Mouse (Mus musculus) spleen, adult 2 months (tissue): ENCODE results near the gene Tcte2. TPM values are rescaled to one million over a fixed set of nuclear protein-coding genes. Genes with fewer than 3 reads are reported as not detected.
"Not testable (repeated sequence)": the region's sequence is repeated elsewhere in the genome, so short reads cannot be mapped to it uniquely, and the experiment has no call there.

Source experiments
- DNase-seq, 2 experiments: peaks; one replicate each; pipeline versions ENCODE4 v3.0.0 to v3.0.0-alpha.2; 2012 to 2021; ENCODE audit warnings: low spot score in 2 of 2, low read depth in 1 of 2
- H3K27ac ChIP-seq: fragments of 200-500 bp; 2 replicates; pipeline ENCODE4 v1.5.1; 2012; ENCODE audit warnings: low read length, inconsistent platforms; ENCODE audit not compliant: insufficient read depth
- H3K27me3 ChIP-seq: fragments of 200-500 bp; 2 replicates; pipeline ENCODE4 v1.6.1; 2012; ENCODE audit warnings: mild to moderate bottlenecking, moderate library complexity, low read length, inconsistent platforms; ENCODE audit not compliant: control insufficient read depth, insufficient read depth
- H3K36me3 ChIP-seq: fragments of 200-500 bp; 2 replicates; pipeline ENCODE4 v1.6.1; 2012; ENCODE audit warnings: mild to moderate bottlenecking, low read length, inconsistent platforms; ENCODE audit not compliant: control insufficient read depth, insufficient read depth
- H3K4me1 ChIP-seq: fragments of 200-500 bp; 2 replicates; pipeline ENCODE4 v1.6.1; 2011; ENCODE audit warnings: inconsistent platforms; ENCODE audit not compliant: control insufficient read depth, insufficient read depth, insufficient read length
- H3K4me3 ChIP-seq: fragments of 200-500 bp; 2 replicates; pipeline ENCODE4 v1.5.1; 2011; ENCODE audit warnings: mild to moderate bottlenecking, inconsistent platforms; ENCODE audit not compliant: insufficient read depth, insufficient read length; ENCODE audit errors: extremely low read depth
- CTCF ChIP-seq: fragments of 200-500 bp; IDR thresholded peaks from 2 replicates; pipeline ENCODE4 v1.5.1; 2011; ENCODE audit warnings: mild to moderate bottlenecking, inconsistent platforms; ENCODE audit not compliant: insufficient read depth, insufficient read length, insufficient replicate concordance; ENCODE audit errors: extremely low read depth
- POLR2A ChIP-seq: fragments of 200-500 bp; IDR thresholded peaks from 2 replicates; pipeline ENCODE4 v1.6.1; 2011; ENCODE audit warnings: low read depth, low read length, inconsistent platforms
- WGBS: fragments of 180-500 bp; shearing (Covaris S2); methylation state at CpG from one replicate; pipeline ENCODE4 v1.1.7; 2018; 5-methylcytosine and 5-hydroxymethylcytosine counted together
- polyA plus RNA-seq: library from polyadenylated mRNA; depleted of rRNA; stranded (reverse); fragments of >200 nt; gene quantifications from 2 replicates; pipeline ENCODE4 v1.2.3, GENCODE M21; 2012; rRNA removed

The Tcte2 gene
- polyA plus RNA-seq, result 0.36 and 0.60 TPM in 2 replicates

- H3K4me3 ChIP-seq, result peak within 1 kb of the TSS; percentile 54
- WGBS, result 3% methylated on average over 74 of the region's 74 CpGs
- DNase-seq, result no peak
- peaks cover 22% of the 10 kb centered on the region for H3K27me3 ChIP-seq
- TF ChIP-seq CTCF (no peak), POLR2A (no peak)
- peaks cover 10% of the 10 kb centered on the region for H3K4me1 ChIP-seq
- H3K36me3 ChIP-seq, result no peaks in the 10 kb centered on the region
- no peak within 1 kb of the TSS for H3K27ac ChIP-seq
Observed at GRCm38 (mm10) chr17:13761179-13761913, at the start of gene Tcte2. Gene Tcte2, minus strand, starts transcription at chr17:13761825.

GRCm38 (mm10) chr17:13806016-13806415 lies 44.4 kb upstream of the Tcte2 start:
- no peaks in the 10 kb centered on the region for H3K27me3 ChIP-seq
- TF ChIP-seq POLR2A (no peak), CTCF (no peak)
- H3K36me3 ChIP-seq, result no peaks in the 10 kb centered on the region
- H3K27ac ChIP-seq, result no peak overlapping the region
- DNase-seq, result no peak
- H3K4me3 ChIP-seq, result no peak overlapping the region
- WGBS, result 91% methylated on average over 1 of the region's 1 CpGs
- no peaks in the 10 kb centered on the region for H3K4me1 ChIP-seq

- Histone ChIP-seq H3K4me3 (no peak overlapping the region), H3K36me3 (no peaks in the 10 kb centered on the region), H3K27ac (no peak overlapping the region), H3K4me1 (no peaks in the 10 kb centered on the region), H3K27me3 (no peaks in the 10 kb centered on the region)
- 93% methylated on average over 2 of the region's 2 CpGs for WGBS
- TF ChIP-seq POLR2A (no peak), CTCF (no peak)
- DNase-seq, result no peak
Observed at GRCm38 (mm10) chr17:13802836-13803408, 41.3 kb upstream of the Tcte2 start.

- Histone ChIP-seq H3K27ac (no peak overlapping the region), H3K36me3 (no peaks in the 10 kb centered on the region), H3K4me1 (no peaks in the 10 kb centered on the region), H3K27me3 (no peaks in the 10 kb centered on the region), H3K4me3 (no peak overlapping the region)
- no peak for DNase-seq
- TF ChIP-seq CTCF (no peak), POLR2A (no peak)
- WGBS, result 68% methylated on average over 1 of the region's 1 CpGs
Observed at GRCm38 (mm10) chr17:13797691-13798090, 36.1 kb upstream of the Tcte2 start.

- H3K27ac ChIP-seq, H3K36me3 ChIP-seq, H3K4me3 ChIP-seq, H3K27me3 ChIP-seq, H3K4me1 ChIP-seq, DNase-seq: not testable (repeated sequence)
- 87% methylated on average over 2 of the region's 2 CpGs for WGBS
Observed at GRCm38 (mm10) chr17:13790033-13790432, 28.4 kb upstream of the Tcte2 start.

GRCm38 (mm10) chr17:13783469-13783868 lies 21.8 kb upstream of the Tcte2 start:
- Histone ChIP-seq H3K4me3 (no peak overlapping the region), H3K4me1 (no peaks in the 10 kb centered on the region), H3K36me3 (no peaks in the 10 kb centered on the region), H3K27ac (no peak overlapping the region), H3K27me3 (no peaks in the 10 kb centered on the region)
- TF ChIP-seq POLR2A (no peak), CTCF (no peak)
- 90% methylated on average over 1 of the region's 1 CpGs for WGBS
- no peak for DNase-seq

- Histone ChIP-seq H3K27ac (no peak overlapping the region), H3K36me3 (no peaks in the 10 kb centered on the region), H3K27me3 (no peaks in the 10 kb centered on the region), H3K4me1 (no peaks in the 10 kb centered on the region), H3K4me3 (no peak overlapping the region)
- no peak for TF ChIP-seq POLR2A
- no peak for TF ChIP-seq CTCF
- no peak for DNase-seq
- 79% methylated on average over 5 of the region's 5 CpGs for WGBS
Observed at GRCm38 (mm10) chr17:13781948-13782347, 20.3 kb upstream of the Tcte2 start.
